Mouse (Mus musculus) G1E (cell line): Measurements from ENCODE around the gene Plxna2.

Source experiments
- CTCF ChIP-seq: IDR thresholded peaks from 2 replicates; pipeline ENCODE4 v1.5.1; 2012; ENCODE audit warnings: low read depth, low read length, inconsistent platforms, mixed read lengths
- POLR2AphosphoS5 ChIP-seq: IDR thresholded peaks from 2 replicates; pipeline ENCODE4 v1.6.1; 2012; ENCODE audit warnings: low read depth, low read length, inconsistent platforms; ENCODE audit not compliant: insufficient replicate concordance

DNA sequence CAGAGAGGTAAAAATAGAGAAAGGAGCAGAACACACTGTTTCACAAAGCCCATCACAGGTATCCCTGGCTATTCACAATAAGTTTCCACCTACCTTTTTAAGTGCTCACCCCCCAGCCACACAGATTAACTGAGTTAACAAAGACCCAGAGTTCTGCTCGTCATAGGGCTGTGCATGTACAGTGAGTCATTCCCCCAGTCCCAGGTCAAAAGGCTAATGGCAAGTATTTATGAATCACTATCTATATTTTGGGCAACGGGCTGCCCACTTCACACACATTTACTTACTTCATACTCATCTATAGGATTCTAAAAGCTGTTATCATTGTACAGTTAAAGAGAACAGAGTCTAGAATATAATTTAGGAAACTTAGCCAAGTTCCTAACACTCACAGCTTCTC, 70.1 kb downstream of the Plxna2 start:
- no peak for TF ChIP-seq CTCF
- no peak for TF ChIP-seq POLR2AphosphoS5
